Mouse (Mus musculus): Measurements from ENCODE around the gene Alg13.

GRCm38 (mm10) chrX:144317548-144318163, at the start of gene Alg13:
- TF ChIP-seq CTCF (IDR thresholded peaks at IDR 0.05; ENCODE audit: low read depth) (no peak), EP300 (IDR thresholded peaks at IDR 0.05; ENCODE audit: low read depth) (no peak)
